Mouse (Mus musculus): Measurements from ENCODE around the gene Cass4.

DNA sequence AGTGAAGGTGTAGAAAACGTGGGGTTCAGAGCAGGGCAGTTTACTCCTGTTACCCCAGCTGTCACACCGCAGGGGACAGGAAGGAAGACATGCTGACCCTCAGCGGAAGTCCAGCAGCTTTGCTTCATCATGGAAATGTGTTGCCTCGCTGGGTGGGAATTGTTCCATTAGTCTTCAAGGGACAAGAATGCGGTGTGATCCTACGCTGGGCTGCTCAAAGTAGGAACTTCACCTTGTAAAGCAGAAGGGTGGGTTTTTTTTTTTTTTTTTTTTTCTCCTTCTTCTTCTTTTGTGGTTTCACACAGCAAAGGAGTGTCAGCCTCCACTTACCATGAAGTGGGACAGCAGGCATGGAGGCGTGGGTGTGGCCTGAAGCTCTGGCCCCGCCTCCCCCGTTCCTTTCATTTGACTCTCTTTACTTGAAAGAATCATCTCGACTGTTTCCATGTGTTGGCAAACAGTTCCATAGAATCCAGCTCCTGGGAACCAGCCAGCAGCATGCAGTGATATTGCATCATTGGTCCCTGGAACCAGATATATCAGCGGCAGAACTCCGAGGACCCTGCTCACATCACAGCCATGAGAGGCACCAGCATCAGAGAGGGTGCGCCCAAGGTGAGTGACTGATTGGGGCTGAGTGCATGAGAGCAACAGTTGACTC, at the start of gene Cass4:
- no peak for TF ChIP-seq POLR2A (IDR thresholded peaks at IDR 0.05; ENCODE audit: low read depth, low read length)
- TF ChIP-seq CTCF (conservative IDR thresholded peaks at IDR 0.05; ENCODE audit: insufficient read depth, insufficient read length, low read depth, low read length), result no peak

Data from kidney, adult 2 months (tissue).